Mouse (Mus musculus): ENCODE measurements around the gene Ugt1a2. TPM values are rescaled to one million over a fixed set of nuclear protein-coding genes. Genes with fewer than 3 reads are reported as not detected.
"Not testable (repeated sequence)": the region's sequence is repeated elsewhere in the genome, so short reads cannot be mapped to it uniquely, and the experiment has no call there.

The Ugt1a2 gene
- polyA plus RNA-seq, 1 experiment: not detected

DNA sequence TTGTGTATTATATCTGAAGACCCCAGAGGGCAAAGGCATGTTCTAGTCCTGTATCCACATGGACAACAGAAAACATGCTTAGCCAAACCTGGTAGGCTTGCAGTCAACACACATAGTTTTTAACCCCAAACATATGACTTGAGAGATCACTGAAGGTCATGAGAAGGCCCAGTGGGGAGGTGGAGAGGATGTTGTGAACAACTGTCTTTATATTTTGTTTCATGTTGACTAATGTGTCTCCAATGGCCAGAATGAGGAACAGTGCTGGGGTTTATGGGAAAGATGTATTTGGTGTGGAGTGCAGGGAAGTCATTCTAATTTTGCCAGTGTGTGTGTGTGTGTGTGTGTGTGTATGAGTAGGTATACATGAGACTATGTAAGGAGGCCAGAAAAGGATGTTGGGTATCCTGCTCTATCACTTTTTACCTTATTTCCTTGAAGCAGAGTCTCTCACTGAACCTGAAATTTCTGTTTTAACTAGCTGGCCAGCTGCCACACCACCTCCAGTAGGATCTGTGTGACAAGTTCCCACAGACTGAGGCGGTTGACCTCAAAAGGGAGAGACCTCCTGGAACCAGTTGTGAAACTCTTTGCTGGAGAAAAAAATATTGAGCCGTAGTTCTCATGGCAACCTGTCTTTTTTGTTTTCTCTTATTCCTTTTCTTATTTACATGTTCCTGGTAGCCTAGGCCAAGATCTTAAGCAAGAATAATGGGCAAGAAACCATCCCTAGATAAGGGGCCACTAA lies 23.8 kb downstream of the Ugt1a2 start:
- 66% methylated on average over 2 of the region's 2 CpGs for WGBS
- H3K27ac ChIP-seq (ENCODE audit: insufficient read depth, low read depth, low read length): no peak overlapping the region
- TF ChIP-seq CTCF (IDR thresholded peaks at IDR 0.05; ENCODE audit: insufficient read depth, low read depth, low read length): no peak
- no peak for TF ChIP-seq POLR2A (IDR thresholded peaks at IDR 0.05; ENCODE audit: insufficient read depth, low read depth, low read length)
- no peak overlapping the region for H3K4me3 ChIP-seq (ENCODE audit: insufficient read depth, low read depth, low read length)
- no peaks in the 10 kb centered on the region for H3K4me1 ChIP-seq (ENCODE audit: control insufficient read depth, insufficient read depth, low read length)

DNA sequence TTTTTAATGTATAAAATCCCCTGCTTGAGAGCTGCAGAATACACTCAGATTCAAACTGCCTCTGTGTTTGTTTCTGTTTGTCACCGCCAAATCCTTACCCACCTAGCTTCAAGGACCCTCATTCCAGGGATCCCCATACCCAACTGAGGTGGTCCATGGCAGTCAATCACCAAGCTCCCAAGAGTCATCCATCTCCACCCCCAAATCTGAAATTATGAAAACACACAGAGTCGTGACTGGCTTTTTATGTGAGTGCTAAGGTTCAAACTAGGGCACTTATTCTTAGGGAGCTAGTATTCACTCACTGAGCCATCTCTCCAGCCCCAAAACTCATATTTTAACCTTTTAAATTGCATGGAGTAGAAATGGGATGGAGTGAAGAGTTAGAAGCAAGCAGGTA lies 24.9 kb downstream of the Ugt1a2 start:
- not testable (repeated sequence) for H3K4me3 ChIP-seq (ENCODE audit: insufficient read depth, low read depth, low read length); H3K4me1 ChIP-seq (ENCODE audit: control insufficient read depth, insufficient read depth, low read length); H3K27ac ChIP-seq (ENCODE audit: insufficient read depth, low read depth, low read length)
- 38% methylated on average over 2 of the region's 2 CpGs for WGBS

DNA sequence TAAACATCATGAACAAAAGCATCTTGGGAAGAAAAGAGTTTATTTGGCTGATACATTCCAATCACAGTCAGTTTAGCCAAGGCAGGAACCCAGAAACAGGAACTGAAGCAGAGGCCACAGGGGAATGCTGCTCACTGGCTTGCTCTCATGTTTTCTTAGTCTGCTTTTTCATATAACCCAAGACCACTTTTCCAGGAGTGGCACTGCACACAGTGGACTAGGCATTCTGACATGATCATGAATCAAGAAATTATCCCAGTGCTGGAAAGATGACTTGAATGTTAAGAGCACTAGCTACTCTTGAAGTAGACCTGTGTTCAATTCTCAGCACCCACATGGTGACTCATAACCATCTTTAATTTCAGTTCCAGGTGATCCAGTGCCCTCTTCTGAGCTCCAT lies 25.3 kb downstream of the Ugt1a2 start:
- no peak for TF ChIP-seq CTCF (IDR thresholded peaks at IDR 0.05; ENCODE audit: insufficient read depth, low read depth, low read length)
- TF ChIP-seq POLR2A (IDR thresholded peaks at IDR 0.05; ENCODE audit: insufficient read depth, low read depth, low read length): no peak
- no peaks in the 10 kb centered on the region for H3K4me1 ChIP-seq (ENCODE audit: control insufficient read depth, insufficient read depth, low read length)
- no peak overlapping the region for H3K27ac ChIP-seq (ENCODE audit: insufficient read depth, low read depth, low read length)
- no peak overlapping the region for H3K4me3 ChIP-seq (ENCODE audit: insufficient read depth, low read depth, low read length)

DNA sequence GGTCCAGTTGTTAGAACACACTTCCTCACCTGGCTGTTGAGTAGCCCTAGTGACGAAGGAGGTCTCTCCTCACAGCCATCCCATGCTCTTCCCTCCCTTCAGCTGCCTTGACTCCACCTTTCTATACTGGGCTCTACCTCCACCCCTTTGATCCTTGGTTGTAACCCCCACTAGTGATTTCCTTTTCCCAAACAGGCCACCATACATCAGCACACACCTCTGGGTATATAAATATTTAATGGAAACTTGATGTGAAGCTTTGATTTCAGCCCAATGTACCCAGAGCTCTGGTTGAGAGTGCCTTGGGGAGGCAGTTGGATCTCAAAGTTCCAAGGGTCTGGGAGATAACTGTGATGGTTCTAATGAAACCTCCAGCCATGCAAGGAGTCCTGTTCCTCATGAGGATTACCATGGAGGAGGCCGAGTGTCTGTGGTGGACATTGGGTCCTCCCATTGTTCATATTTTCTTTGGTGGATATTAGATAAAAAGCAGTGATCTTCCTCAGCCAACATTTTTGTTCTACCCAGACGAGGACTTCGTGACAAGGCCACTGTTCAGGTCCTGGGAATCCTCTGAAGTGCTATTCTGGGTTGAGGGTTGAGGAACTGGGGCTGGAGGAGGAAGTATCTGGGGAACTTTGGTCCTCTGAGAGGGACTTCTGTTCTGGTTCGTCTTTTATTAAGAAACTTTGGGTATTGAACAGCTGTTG lies 26.4 kb downstream of the Ugt1a2 start, which contains the start of gene Mroh2a:
TSS of gene Mroh2a (plus strand) at position 317 of the 710 bp plus-strand sequence.
- Histone ChIP-seq H3K4me1 (ENCODE audit: control insufficient read depth, insufficient read depth, low read length) (no peaks in the 10 kb centered on the region), H3K4me3 (ENCODE audit: insufficient read depth, low read depth, low read length) (no peak within 1 kb of the TSS), H3K27ac (ENCODE audit: insufficient read depth, low read depth, low read length) (no peak within 1 kb of the TSS)
- WGBS: 50% methylated on average over 5 of the region's 5 CpGs
- TF ChIP-seq CTCF (IDR thresholded peaks at IDR 0.05; ENCODE audit: insufficient read depth, low read depth, low read length): no peak
- no peak for TF ChIP-seq POLR2A (IDR thresholded peaks at IDR 0.05; ENCODE audit: insufficient read depth, low read depth, low read length)

DNA sequence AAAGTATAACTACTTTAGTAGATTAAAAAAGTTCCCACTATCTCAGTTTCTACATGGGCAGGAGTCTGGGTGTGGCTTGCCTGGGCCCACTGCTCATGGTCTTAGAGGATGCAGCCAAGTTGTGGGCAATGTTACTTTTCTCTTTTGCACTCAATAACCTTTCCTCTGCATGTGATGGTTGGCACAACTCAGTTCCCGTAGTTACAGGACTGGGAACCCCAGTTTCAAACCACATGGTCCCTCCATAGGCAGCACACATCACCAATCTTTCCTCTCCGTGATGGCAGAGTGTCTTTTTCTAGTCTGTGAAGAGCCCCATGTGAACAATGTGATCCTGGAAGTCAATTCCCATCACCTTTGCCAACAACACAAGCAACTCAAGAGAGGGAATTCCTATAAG lies 27.1 kb downstream of the Ugt1a2 start:
- H3K27ac ChIP-seq (ENCODE audit: insufficient read depth, low read depth, low read length): no peak overlapping the region
- no peak overlapping the region for H3K4me3 ChIP-seq (ENCODE audit: insufficient read depth, low read depth, low read length)
- TF ChIP-seq CTCF (IDR thresholded peaks at IDR 0.05; ENCODE audit: insufficient read depth, low read depth, low read length) (no peak), POLR2A (IDR thresholded peaks at IDR 0.05; ENCODE audit: insufficient read depth, low read depth, low read length) (no peak)
- WGBS: 63% methylated on average over 2 of the region's 2 CpGs
- no peaks in the 10 kb centered on the region for H3K4me1 ChIP-seq (ENCODE audit: control insufficient read depth, insufficient read depth, low read length)

DNA sequence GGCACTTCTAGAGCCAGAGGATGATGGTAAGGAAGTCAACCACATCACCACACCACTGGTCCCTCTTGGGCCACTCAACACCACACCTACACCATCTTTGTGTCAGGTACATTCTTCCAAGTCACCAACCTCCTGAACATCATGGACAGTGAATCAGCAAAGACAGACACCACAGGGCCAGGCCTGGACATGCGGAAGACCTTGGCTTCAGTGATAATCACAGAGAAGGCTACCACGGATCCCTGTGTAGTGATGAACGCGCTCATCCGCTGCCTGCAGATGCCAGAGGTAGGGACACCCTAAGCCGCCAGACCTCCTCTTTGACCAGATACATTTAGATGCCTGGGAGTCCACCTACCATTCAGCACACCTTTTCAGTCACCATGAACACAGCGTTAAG lies 27.7 kb downstream of the Ugt1a2 start:
- Histone ChIP-seq H3K27ac (ENCODE audit: insufficient read depth, low read depth, low read length) (no peak overlapping the region), H3K4me1 (ENCODE audit: control insufficient read depth, insufficient read depth, low read length) (no peaks in the 10 kb centered on the region), H3K4me3 (ENCODE audit: insufficient read depth, low read depth, low read length) (no peak overlapping the region)
- 74% methylated on average over 7 of the region's 7 CpGs for WGBS
- TF ChIP-seq POLR2A (IDR thresholded peaks at IDR 0.05; ENCODE audit: insufficient read depth, low read depth, low read length) (no peak), CTCF (IDR thresholded peaks at IDR 0.05; ENCODE audit: insufficient read depth, low read depth, low read length) (no peak)

DNA sequence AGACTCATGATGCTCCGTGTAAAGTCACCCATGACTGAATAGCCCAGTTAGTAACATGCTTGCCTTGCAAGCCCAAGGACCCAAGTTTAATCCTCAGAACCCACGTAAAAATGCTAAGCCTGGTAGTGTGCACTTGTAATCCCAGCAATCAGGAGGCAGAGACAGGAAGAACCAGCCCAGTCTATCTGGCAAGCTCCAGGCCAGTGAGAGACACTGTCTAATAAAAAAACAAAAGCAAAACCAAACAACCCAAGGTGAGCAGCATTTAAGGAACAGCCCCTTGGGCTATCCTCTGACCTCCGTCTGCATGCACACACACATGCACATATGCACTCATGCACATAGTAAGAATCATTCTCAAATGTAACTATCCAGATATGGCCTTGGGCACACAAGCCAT lies 29.2 kb downstream of the Ugt1a2 start:
- no peaks in the 10 kb centered on the region for H3K4me1 ChIP-seq (ENCODE audit: control insufficient read depth, insufficient read depth, low read length)
- H3K27ac ChIP-seq (ENCODE audit: insufficient read depth, low read depth, low read length): no peak overlapping the region
- TF ChIP-seq CTCF (IDR thresholded peaks at IDR 0.05; ENCODE audit: insufficient read depth, low read depth, low read length): no peak
- TF ChIP-seq POLR2A (IDR thresholded peaks at IDR 0.05; ENCODE audit: insufficient read depth, low read depth, low read length): no peak
- H3K4me3 ChIP-seq (ENCODE audit: insufficient read depth, low read depth, low read length): no peak overlapping the region
- WGBS: 80% methylated on average over 3 of the region's 3 CpGs

DNA sequence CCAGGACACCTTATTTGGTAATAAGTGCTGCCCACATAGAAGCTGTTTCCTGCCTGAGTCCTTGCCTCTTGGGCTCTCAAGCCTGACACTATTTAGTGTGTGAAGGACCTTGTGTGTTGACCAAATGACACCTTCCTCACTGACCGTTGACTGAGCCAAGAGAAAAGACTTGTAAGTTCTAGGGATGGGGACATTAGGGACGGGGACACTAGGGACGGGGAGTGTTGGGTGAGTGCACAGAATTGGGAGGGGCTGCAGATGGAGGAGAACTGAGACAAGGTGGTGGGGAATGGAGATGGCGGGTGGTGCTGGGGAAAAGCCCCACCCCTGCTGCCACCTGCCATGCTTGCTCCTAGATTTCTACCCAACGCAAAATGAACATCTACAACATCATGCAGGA lies 29.6 kb downstream of the Ugt1a2 start:
- H3K27ac ChIP-seq (ENCODE audit: insufficient read depth, low read depth, low read length): no peak overlapping the region
- TF ChIP-seq POLR2A (IDR thresholded peaks at IDR 0.05; ENCODE audit: insufficient read depth, low read depth, low read length) (no peak), CTCF (IDR thresholded peaks at IDR 0.05; ENCODE audit: insufficient read depth, low read depth, low read length) (no peak)
- WGBS: 86% methylated on average over 5 of the region's 5 CpGs

DNA sequence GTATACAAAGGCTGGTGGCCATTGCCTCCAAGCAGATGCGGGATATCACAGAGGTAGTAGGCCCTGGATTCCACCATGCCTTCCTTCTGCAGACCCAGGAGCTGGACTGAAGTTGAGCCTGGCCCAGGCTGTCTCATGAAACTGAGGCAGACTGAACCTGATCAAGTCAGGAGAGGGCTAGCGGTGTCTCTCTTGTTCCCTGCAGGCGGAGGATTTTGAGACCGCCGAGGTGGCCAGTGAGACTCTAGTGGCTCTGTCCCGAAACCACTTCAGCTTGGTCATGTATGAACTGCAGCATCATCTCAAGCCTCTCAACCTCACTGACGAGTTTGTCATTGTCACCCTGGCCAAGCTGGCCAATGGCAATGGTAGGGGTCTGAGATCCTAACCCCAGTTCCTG lies 30.0 kb downstream of the Ugt1a2 start:
- no peak for TF ChIP-seq POLR2A (IDR thresholded peaks at IDR 0.05; ENCODE audit: insufficient read depth, low read depth, low read length)
- TF ChIP-seq CTCF (IDR thresholded peaks at IDR 0.05; ENCODE audit: insufficient read depth, low read depth, low read length): no peak
- no peaks in the 10 kb centered on the region for H3K4me1 ChIP-seq (ENCODE audit: control insufficient read depth, insufficient read depth, low read length)
- H3K27ac ChIP-seq (ENCODE audit: insufficient read depth, low read depth, low read length): no peak overlapping the region
- 74% methylated on average over 7 of the region's 7 CpGs for WGBS
- H3K4me3 ChIP-seq (ENCODE audit: insufficient read depth, low read depth, low read length): no peak overlapping the region

More for the DNA sequence above, 29.6 kb downstream of the Ugt1a2 start:
- H3K4me3 ChIP-seq (ENCODE audit: insufficient read depth, low read depth, low read length): no peak overlapping the region
- no peaks in the 10 kb centered on the region for H3K4me1 ChIP-seq (ENCODE audit: control insufficient read depth, insufficient read depth, low read length)
